Mouse (Mus musculus) c-Kit-positive CD71-positive TER-119-negative erythroid progenitor cells, embryonic 14.5 days (primary cell): ENCODE data around the gene Dnase1l2.
"Not testable (repeated sequence)": the region's sequence is repeated elsewhere in the genome, so short reads cannot be mapped to it uniquely, and the experiment has no call there.

Experiments
- DNase-seq: peaks from one replicate; pipeline ENCODE4 v3.0.0-alpha.2; 2013; ENCODE audit warnings: low read depth

The Dnase1l2 gene

GRCm38 (mm10) chr17:24429201-24429983 is 13.5 kb downstream of the Dnase1l2 start:
- DNase-seq, result no peak

GRCm38 (mm10) chr17:24427170-24427557 is 15.7 kb downstream of the Dnase1l2 start:
- no peak for DNase-seq

DNA sequence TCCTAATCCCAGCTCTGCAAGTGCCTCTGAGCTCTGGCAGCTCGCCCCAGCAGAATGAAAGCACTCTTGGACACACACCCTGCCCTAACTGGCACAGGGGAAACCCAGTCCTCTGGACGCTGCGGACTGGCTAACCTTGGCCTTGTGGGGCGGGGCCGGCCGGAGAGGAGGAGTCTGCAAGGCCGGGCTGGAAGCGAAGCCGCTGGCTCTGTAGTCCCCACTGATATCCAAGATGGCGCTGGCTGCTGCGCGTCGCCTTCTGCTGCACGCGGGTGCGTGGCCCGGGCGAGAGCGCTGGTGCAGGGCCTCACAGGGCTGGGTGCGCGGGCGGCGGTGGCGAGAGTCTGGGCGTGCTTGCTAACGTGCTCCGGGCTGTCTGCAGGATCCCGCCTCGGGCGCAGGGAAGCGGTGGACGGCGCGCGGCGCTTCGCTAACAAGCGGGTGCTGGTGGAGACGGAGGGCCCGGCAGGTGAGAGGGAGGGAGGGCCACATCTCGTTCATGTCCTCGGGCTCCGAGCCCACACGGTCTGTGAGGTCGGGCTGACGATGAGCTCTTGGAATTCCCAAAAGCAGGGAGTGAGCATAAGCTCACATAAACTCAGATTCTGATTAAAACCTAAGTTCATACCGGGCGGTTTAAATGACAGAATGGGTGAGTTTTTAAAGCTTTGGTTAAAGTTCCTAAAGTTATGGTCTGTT is 16.3 kb downstream of the Dnase1l2 start, which contains the start of gene Eci1:
Gene Eci1, plus strand, starts transcription at position 171 of the 699 bp plus-strand sequence.
- DNase-seq, result peak; percentile 85

GRCm38 (mm10) chr17:24425905-24426304 is 17.0 kb downstream of the Dnase1l2 start:
- DNase-seq, result no peak

DNA sequence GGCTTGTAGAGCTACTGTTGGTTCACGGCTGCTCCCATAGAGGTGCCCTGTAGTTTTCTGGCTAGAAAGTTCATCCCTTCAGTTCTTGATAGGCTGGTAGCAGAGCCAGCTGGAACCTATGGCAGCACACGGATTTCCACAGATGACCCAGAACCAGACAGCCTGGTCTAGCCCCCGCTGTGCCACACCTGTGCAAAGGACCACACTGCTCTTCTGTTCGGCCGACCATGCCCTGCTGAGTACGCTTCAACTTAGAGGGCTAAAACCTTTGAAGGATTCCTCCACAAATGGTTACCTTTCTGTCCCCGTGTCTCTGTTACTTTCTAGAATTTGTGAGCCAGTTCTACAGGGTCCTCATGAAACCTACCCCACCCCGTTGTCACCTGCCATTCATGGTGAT is 17.6 kb downstream of the Dnase1l2 start:
- not testable (repeated sequence) for DNase-seq

GRCm38 (mm10) chr17:24424489-24424888 is 18.4 kb downstream of the Dnase1l2 start:
- DNase-seq, result no peak

DNA sequence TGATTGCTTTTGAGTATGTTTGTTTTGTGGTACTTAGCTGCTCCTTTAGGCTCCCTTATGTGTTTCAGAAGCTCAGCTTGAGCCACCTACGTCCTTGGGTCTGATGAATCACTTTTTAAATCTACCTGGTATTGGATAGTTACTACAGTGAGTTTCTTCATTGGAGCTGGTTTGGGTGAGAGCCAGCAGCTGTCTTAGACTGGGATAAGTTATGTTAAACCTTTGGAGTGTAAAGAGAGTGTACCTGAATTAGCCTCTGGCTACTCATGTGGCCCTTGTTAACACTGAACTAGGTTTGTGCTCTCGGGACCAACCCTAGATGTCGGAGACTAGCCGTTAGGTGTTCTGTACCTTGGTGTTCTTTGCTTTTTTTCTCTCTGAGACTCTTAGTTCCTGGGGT is 19.8 kb downstream of the Dnase1l2 start:
- DNase-seq, result no peak

- no peak for DNase-seq
Measured at GRCm38 (mm10) chr17:24416051-24416652, 26.8 kb downstream of the Dnase1l2 start.

GRCm38 (mm10) chr17:24415011-24415410 is 27.9 kb downstream of the Dnase1l2 start:
- DNase-seq, result no peak

DNA sequence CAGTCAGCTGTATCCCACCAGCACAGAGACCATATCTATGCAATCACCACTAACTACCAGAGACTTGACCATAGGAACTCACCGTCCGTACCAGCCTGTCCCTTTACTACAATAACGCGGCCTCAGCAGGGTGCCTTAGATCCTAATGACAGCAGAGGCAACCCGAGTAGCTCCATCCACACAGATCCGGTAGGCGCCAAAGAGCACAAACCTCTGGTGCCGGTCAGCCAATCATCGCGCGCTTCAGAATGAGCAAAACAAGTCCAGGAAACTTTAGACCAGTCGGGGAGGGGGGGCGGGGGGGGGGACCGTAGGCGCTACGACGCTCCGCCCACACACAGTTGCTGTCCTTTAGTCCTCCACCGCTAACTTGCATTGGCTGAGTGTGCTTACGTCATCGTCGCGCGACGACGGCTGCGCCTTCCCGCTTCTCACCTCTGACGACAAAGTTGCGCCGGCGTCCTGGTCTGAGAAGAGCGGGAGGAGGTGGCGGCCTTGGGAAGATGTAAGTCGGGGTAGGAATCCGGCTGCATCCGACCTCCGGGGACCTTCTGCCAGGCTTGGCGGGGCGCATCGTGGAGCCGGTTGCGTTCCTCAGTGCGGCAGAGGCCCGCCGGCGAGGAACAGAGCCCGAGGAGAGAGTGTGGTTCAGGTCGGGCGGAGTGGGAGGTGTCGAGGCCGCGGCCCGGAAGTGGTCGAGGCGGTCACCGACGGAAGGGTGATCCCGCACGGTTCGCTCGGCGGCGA is 28.5 kb downstream of the Dnase1l2 start, which contains the start of gene Rnps1:
Gene Rnps1, plus strand, starts transcription at position 336 of the 747 bp plus-strand sequence.
- peak; percentile 99 for DNase-seq

GRCm38 (mm10) chr17:24413557-24414211 is 29.2 kb downstream of the Dnase1l2 start:
- no peak for DNase-seq

GRCm38 (mm10) chr17:24407116-24407803 is 35.6 kb downstream of the Dnase1l2 start:
- no peak for DNase-seq

- no peak for DNase-seq
Measured at GRCm38 (mm10) chr17:24402371-24402770, 40.5 kb downstream of the Dnase1l2 start.

DNA sequence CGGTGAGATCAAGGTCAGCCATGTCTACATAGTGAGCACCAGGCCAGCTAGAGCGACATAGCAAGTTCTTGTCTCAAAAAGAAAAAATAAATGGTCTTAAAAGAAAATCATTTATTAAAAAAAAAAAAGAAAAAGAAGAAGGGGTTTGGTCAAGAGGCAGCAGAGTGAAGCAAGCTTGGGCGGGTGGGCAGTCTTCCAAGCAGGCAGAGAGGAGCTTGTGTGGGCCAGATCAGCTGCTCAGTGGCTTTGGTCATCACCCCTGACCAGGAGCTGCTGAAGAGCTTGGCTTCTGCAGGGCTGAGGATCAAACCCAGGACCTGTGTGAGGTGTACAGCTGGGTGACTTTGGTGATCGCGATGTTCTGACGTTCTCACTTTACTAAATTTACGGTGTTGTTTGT is 48.4 kb downstream of the Dnase1l2 start:
- no peak for DNase-seq

- DNase-seq, result no peak
Measured at GRCm38 (mm10) chr17:24393527-24393926, 49.4 kb downstream of the Dnase1l2 start.

- DNase-seq, result no peak
Measured at GRCm38 (mm10) chr17:24391149-24391548, 51.8 kb downstream of the Dnase1l2 start.
